Mouse (Mus musculus): ENCODE measurements around the gene Mex3b. TPM values are rescaled to one million over a fixed set of nuclear protein-coding genes. Genes with fewer than 3 reads are reported as not detected.
A peak's percentile ranks its signal among the peaks of the same experiment; 100 is the strongest.

Gene Mex3b
- total and polyA plus RNA-seq, 3 experiments: 0.59 to 2.5 (median 2.1) TPM

GRCm38 (mm10) chr7:82880016-82880415 lies 12.9 kb downstream of the Mex3b start:
- Histone ChIP-seq H3K4me3 (replicated peaks in 1 of 3; ENCODE audit: low read depth in 2 of 3, low read length in 2 of 3, poor library complexity in 1 of 3) (no peak overlapping the region), H3K9ac (ENCODE audit: insufficient read depth, low read depth) (no peak overlapping the region), H3K4me2 (ENCODE audit: insufficient read depth, low read depth, poor library complexity, severe bottlenecking) (no peak overlapping the region), H3K36me3 (replicated peaks in 1 of 2; ENCODE audit: control insufficient read depth in 1 of 2, insufficient read depth in 1 of 2, low read length in 1 of 2) (no peaks in the 10 kb centered on the region), H3K27me3 (replicated peaks) (no peaks in the 10 kb centered on the region), H3K4me1 (ENCODE audit: control insufficient read depth in 1 of 2, insufficient read depth in 2 of 2) (peaks cover 0 to 22% of the 10 kb centered on the region in 2 experiments; a peak in 2 of 4 replicates), H3K27ac (ENCODE audit: insufficient read depth, low read depth) (no peak overlapping the region), H3K79me2 (replicated peaks; ENCODE audit: control insufficient read depth, extremely low read depth, insufficient read depth, poor library complexity, severe bottlenecking) (no peaks in the 10 kb centered on the region), H3K9me3 (replicated peaks; ENCODE audit: low read length) (peaks cover 6% of the 10 kb centered on the region)
- dilution Hi-C loops (cut with MboI; ENCODE audit: extremely low pct_ligation_motif_present, extremely low pct_unique_long_range_greater_than_20kb, low sequenced_read_pairs): no loop called here
- TF ChIP-seq EP300 (IDR thresholded peaks at IDR 0.05; ENCODE audit: low read length) (no peak), E2F4 (IDR thresholded peaks at IDR 0.05; ENCODE audit: insufficient replicate concordance, low read depth, low read length) (no peak), TCF12 (IDR thresholded peaks at IDR 0.05; ENCODE audit: low read depth, low read length) (no peak), BHLHE40 (IDR thresholded peaks at IDR 0.05; ENCODE audit: low read depth, low read length) (no peak), PAX5 (IDR thresholded peaks at IDR 0.05; ENCODE audit: low read length) (no peak), POLR2A (IDR thresholded peaks at IDR 0.05; ENCODE audit: low read depth, low read length) (no peak), CHD2 (IDR thresholded peaks at IDR 0.05; ENCODE audit: low read length) (no peak), NELFE (IDR thresholded peaks at IDR 0.05; ENCODE audit: low read depth, low read length) (no peak), SMC3 (IDR thresholded peaks at IDR 0.05; ENCODE audit: low read depth, low read length) (no peak), JUN (IDR thresholded peaks at IDR 0.05; ENCODE audit: insufficient read depth, low read depth, low read length) (no peak), MEF2A (IDR thresholded peaks at IDR 0.05; ENCODE audit: borderline replicate concordance, low read depth, low read length) (no peak), ZMIZ1 (IDR thresholded peaks at IDR 0.05; ENCODE audit: low read depth, low read length) (no peak), MAZ (IDR thresholded peaks at IDR 0.05; ENCODE audit: low read depth, low read length) (no peak)
- in situ Hi-C loops (cut with MboI; ENCODE audit: low pct_ligation_motif_present, low pct_unique_long_range_greater_than_20kb, low sequenced_read_pairs): no loop called here
- DNase-seq (ENCODE audit: extremely low read depth): no peak

DNA sequence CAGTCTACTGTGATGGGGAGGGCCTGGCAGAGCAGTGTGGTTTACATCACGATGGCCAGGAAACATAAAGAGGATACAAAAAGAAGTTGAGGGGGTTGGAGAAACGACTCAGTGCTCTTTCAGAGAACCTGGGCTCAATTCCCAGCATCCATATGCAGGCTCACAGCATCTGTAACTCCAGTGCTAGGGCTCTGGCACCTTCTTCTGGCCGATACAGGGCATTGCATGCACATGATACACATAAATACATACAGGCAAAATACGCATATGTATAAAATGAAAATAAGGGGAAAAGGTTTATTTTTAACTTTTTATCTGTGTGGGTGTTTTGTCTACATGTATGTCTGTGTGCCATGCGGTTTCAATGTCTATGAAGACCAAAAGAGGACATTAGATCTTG lies 13.6 kb downstream of the Mex3b start:
- peaks cover 0 to 16% of the 10 kb centered on the region in 2 experiments; a peak in 2 of 4 replicates for H3K4me1 ChIP-seq (ENCODE audit: control insufficient read depth in 1 of 2, insufficient read depth in 2 of 2)
- TF ChIP-seq MXI1 (IDR thresholded peaks at IDR 0.05; ENCODE audit: low read depth, low read length) (no peak), SMC3 (IDR thresholded peaks at IDR 0.05; ENCODE audit: low read depth, low read length) (peak; percentile 50), CTCF (conservative IDR thresholded peaks at IDR 0.05 in 1 of 2, IDR thresholded peaks at IDR 0.05 in 1 of 2; ENCODE audit: low read depth in 2 of 2, low read length in 2 of 2) (peak in 1 of 2 experiments; percentile 49; a peak in 2 of 4 replicates), RAD21 (IDR thresholded peaks at IDR 0.05; ENCODE audit: low read depth, low read length) (peak; percentile 55)
- no peaks in the 10 kb centered on the region for H3K36me3 ChIP-seq (replicated peaks in 1 of 2; ENCODE audit: control insufficient read depth in 1 of 2, insufficient read depth in 1 of 2, low read length in 1 of 2)
- H3K9ac ChIP-seq (ENCODE audit: insufficient read depth, low read depth): no peak overlapping the region
- peaks cover 6% of the 10 kb centered on the region for H3K9me3 ChIP-seq (replicated peaks; ENCODE audit: low read length)
- H3K27me3 ChIP-seq (replicated peaks): no peaks in the 10 kb centered on the region
- no peak overlapping the region for H3K27ac ChIP-seq (ENCODE audit: insufficient read depth, low read depth)
- in situ Hi-C loops (cut with MboI; ENCODE audit: low pct_ligation_motif_present, low pct_unique_long_range_greater_than_20kb, low sequenced_read_pairs): no loop called here
- H3K79me2 ChIP-seq (replicated peaks; ENCODE audit: control insufficient read depth, extremely low read depth, insufficient read depth, poor library complexity, severe bottlenecking): no peaks in the 10 kb centered on the region
- no peak overlapping the region for H3K4me3 ChIP-seq (replicated peaks in 1 of 3; ENCODE audit: low read depth in 2 of 3, low read length in 2 of 3, poor library complexity in 1 of 3)
- dilution Hi-C loops (cut with MboI; ENCODE audit: extremely low pct_ligation_motif_present, extremely low pct_unique_long_range_greater_than_20kb, low sequenced_read_pairs): no loop called here
- no peak for DNase-seq (ENCODE audit: extremely low read depth)
- H3K4me2 ChIP-seq (ENCODE audit: insufficient read depth, low read depth, poor library complexity, severe bottlenecking): no peak overlapping the region

All from CH12.LX (cell line).